Mouse (Mus musculus) neutrophil, adult 83 days (primary cell): ENCODE data around the gene Ankrd7. TPM values are rescaled to one million over a fixed set of nuclear protein-coding genes. Genes with fewer than 3 reads are reported as not detected.

ENCODE experiments used
- total RNA-seq, 2 experiments: library from RNA; stranded (reverse); gene quantifications; one replicate each; pipeline ENCODE4 v1.2.4; 2023

Gene Ankrd7
- total RNA-seq: not detected

DNA sequence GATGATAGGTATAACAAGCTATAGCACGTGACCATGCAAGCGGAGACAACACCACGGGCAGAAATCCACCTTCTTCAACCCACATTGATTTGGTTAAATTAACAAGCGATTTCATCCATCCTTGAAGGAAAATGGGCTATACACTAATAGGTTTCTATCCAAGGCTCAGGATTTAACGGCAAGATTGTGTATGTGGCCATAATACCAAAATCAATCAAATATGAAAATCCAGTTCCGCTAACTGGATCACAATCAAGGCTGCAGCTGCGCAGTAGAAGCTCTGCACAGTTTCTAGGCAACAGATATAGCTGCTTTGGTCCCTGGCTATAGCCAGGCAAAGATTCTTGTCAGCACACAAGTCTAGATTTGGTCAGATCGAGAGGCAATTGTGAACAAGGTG is at the start of gene Ankrd7:
TSS of gene Ankrd7 (plus strand) at position 301 of the 400 bp plus-strand sequence.

DNA sequence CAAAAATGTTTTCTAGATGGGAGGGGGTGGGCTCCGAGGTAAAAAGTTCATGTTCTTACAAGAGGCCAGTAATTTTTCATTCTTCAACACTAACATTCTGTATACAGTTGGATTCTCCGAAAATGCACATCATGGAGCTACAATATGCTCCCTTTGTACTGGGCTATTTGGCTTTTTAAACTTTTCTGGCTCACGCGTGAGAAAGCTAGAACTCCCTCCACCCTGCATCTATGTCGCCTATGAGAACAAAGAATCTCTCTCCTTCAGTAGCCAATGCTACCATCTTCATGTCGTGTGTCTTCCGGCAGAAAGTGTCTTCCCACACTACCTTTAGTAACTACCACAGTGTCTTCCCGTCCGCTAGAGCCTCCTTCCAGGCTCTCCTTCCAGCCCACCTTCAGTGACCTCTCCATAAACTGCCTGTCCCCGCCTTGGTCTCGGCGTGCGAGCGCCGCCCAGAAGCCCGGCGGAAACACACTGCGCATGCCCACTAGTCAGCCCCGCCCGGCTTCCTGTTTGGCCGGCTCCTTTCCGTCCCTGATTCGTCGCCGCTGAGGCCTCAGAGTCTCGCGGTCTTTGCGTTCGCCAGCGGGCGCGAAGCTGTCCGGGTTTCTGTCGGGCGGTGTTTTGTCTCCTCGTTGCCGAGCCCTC is 17.9 kb upstream of the Ankrd7 start, which contains the start of gene Lsm8:
TSS of gene Lsm8 (plus strand) at position 529 of the 651 bp plus-strand sequence.

Other genes with a start within 250 kb of the Ankrd7 start
- gene Lsm8, start 17.7 kb upstream of the Ankrd7 start, total RNA-seq: 10 to 100 TPM; 32.6 to 35.5 TPM